Mouse (Mus musculus): ENCODE measurements around the gene Ang. TPM values are rescaled to one million over a fixed set of nuclear protein-coding genes. Genes with fewer than 3 reads are reported as not detected.

The Ang gene
- total RNA-seq (2021) = 1 to 10 TPM; 3.4 to 5.6 TPM

GRCm38 (mm10) chr14:51090921-51091900 is at the start of gene Ang, which contains the start of gene Rnase4:
Gene Ang, plus strand, starts transcription at chr14:51091150.
Gene Rnase4, plus strand, starts transcription at chr14:51091077.
- peak in 1 of 2 experiments; percentile 39 for DNase-seq

GRCm38 (mm10) chr14:51041769-51042168 is 49.2 kb upstream of the Ang start, which contains the start of gene Rnase9:
Gene Rnase9, minus strand, starts transcription at chr14:51041869.
- DNase-seq = no peak

- DNase-seq = no peak
Measured at GRCm38 (mm10) chr14:51047846-51048245, 43.1 kb upstream of the Ang start.

- DNase-seq = no peak
Measured at GRCm38 (mm10) chr14:51050063-51050462, 40.9 kb upstream of the Ang start, which contains the start of gene Rnase11. Gene Rnase11, minus strand, starts transcription at chr14:51050163.

- DNase-seq = no peak
Measured at GRCm38 (mm10) chr14:51051941-51052340, 39.0 kb upstream of the Ang start.

GRCm38 (mm10) chr14:51053176-51053575 is 37.8 kb upstream of the Ang start:
- DNase-seq = no peak

GRCm38 (mm10) chr14:51054243-51055237 is 36.4 kb upstream of the Ang start:
- no peak for DNase-seq

- DNase-seq = no peak
Measured at GRCm38 (mm10) chr14:51057401-51057831, 33.5 kb upstream of the Ang start, which contains the start of gene Rnase12. Gene Rnase12, minus strand, starts transcription at chr14:51057661.

- DNase-seq = no peak
Measured at GRCm38 (mm10) chr14:51060761-51061160, 30.2 kb upstream of the Ang start.

- no peak for DNase-seq
Measured at GRCm38 (mm10) chr14:51068956-51069355, 22.0 kb upstream of the Ang start.

- no peak for DNase-seq
Measured at GRCm38 (mm10) chr14:51069617-51070016, 21.3 kb upstream of the Ang start.

GRCm38 (mm10) chr14:51074335-51074734 is 16.6 kb upstream of the Ang start, which contains the start of gene Olfr750:
Gene Olfr750, minus strand, starts transcription at chr14:51074435.
- no peak for DNase-seq

GRCm38 (mm10) chr14:51079180-51079579 is 11.8 kb upstream of the Ang start:
- DNase-seq = no peak

- DNase-seq = no peak
Measured at GRCm38 (mm10) chr14:51081035-51081434, 9.9 kb upstream of the Ang start.

GRCm38 (mm10) chr14:51082599-51083581 is 8.1 kb upstream of the Ang start:
- peak; percentile 60 to 69 for DNase-seq

GRCm38 (mm10) chr14:51083805-51084204 is 7.1 kb upstream of the Ang start:
- DNase-seq = no peak

- no peak for DNase-seq
Measured at GRCm38 (mm10) chr14:51085086-51085485, 5.9 kb upstream of the Ang start.

- DNase-seq = no peak
Measured at GRCm38 (mm10) chr14:51085911-51086310, 5.0 kb upstream of the Ang start.

- DNase-seq = no peak
Measured at GRCm38 (mm10) chr14:51087762-51088161, 3.2 kb upstream of the Ang start.

GRCm38 (mm10) chr14:51088166-51088969 is 2.6 kb upstream of the Ang start:
- peak; percentile 86 to 90 for DNase-seq
